Comparison of ENCODE assay signal across 8 mouse cellular contexts in the genomic region with DNA sequence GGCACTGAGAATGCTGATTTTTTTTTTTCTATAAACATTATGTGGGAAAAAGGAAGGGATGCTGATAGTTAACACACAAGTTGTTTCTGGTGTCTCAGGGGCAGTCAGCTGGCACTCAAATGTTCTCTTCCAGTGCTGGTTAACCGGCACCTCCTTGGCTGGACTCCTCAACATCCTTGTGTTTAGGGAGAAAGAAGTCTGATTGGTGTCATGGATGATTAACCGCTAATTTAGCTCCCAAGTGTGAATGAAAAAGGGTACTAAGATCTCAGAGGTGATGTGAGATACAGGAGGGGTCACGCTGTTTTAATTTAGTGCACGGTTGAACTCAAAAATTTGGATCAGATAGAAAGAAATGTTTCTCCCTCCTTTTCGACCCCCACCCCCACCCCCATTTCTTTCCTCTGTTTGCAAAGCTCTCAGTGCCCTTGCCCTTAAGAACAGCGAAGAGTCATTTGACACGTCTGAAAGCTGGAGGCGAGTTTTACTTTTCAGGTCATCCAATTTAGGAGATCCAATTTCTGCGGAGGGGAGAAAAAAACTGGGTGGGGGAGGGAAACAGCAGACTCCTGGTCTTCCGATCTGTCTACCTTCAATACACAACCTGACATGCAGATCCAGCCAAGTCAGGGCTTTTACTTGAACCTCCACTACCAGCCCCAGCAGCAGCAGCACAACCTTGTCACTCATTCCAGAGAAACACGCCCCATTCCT. TPM values are rescaled to one million over a fixed set of nuclear protein-coding genes. Genes with fewer than 3 reads are reported as not detected.
A peak's percentile ranks its signal among the peaks of the same experiment; 100 is the strongest.
DNase-seq lines count a peak whose midpoint lies in the region; ATAC-seq and TF ChIP-seq lines count a peak whose summit lies in the region.

No protein-coding gene starts in this region.

- no peaks in the 10 kb centered on the region for H3K36me3 ChIP-seq in lung, embryonic 16.5 days (ENCODE audit: control insufficient read depth, insufficient read depth, low read length)
- no peaks in the 10 kb centered on the region for H3K36me3 ChIP-seq in limb, embryonic 11.5 days (ENCODE audit: control insufficient read depth, insufficient read depth, low read length)
- no peaks in the 10 kb centered on the region; the same call in 1 of the 2 replicates for H3K36me3 ChIP-seq in stomach, embryonic 14.5 days (ENCODE audit: control insufficient read depth, insufficient read depth, low read length)

- no peaks in the 10 kb centered on the region for H3K9me3 ChIP-seq in lung, embryonic 16.5 days (ENCODE audit: control insufficient read depth, low read length)
- no peaks in the 10 kb centered on the region for H3K9me3 ChIP-seq in limb, embryonic 11.5 days (ENCODE audit: control insufficient read depth, low read length)
- no peaks in the 10 kb centered on the region for H3K9me3 ChIP-seq in stomach, embryonic 14.5 days (ENCODE audit: control insufficient read depth, low read depth, low read length)

- peak; percentile 2; the same call in 1 of the 2 replicates for ATAC-seq in lung, embryonic 16.5 days (ENCODE audit: low read depth)
- no peak for ATAC-seq in limb, embryonic 11.5 days (ENCODE audit: insufficient number of reproducible peaks, low FRiP score, low TSS enrichment, low read depth)
- 0 out of 2 replicates have a peak, but pooled peaks have one; percentile 2 for ATAC-seq in stomach, embryonic 14.5 days (ENCODE audit: insufficient number of reproducible peaks, insufficient read depth, low FRiP score, low read depth)
- no peak for ATAC-seq in megakaryocyte-erythroid progenitor cell, adult 5-6 weeks (replicated peaks; ENCODE audit: low FRiP score, low TSS enrichment, poor library complexity, severe bottlenecking)

- TF ChIP-seq CTCF in cerebellum, adult 2 months (IDR thresholded peaks at IDR 0.05; ENCODE audit: borderline replicate concordance, insufficient read depth, low read depth, low read length): no peak

- no peak for TF ChIP-seq POLR2A in cerebellum, adult 2 months (IDR thresholded peaks at IDR 0.05; ENCODE audit: borderline replicate concordance, insufficient read depth, low read length)

- WGBS in cerebellum, adult 2 months: 17% methylated on average over 11 of the region's 11 CpGs
- 5% methylated on average over 11 of the region's 11 CpGs for WGBS in lung, embryonic 16.5 days
- 2% methylated on average over 11 of the region's 11 CpGs for WGBS in limb, embryonic 11.5 days
- 7% methylated on average over 11 of the region's 11 CpGs for WGBS in stomach, embryonic 14.5 days

- no peaks in the 10 kb centered on the region for H3K27me3 ChIP-seq in cerebellum, adult 2 months (ENCODE audit: control insufficient read depth, insufficient read depth, low read length)
- peaks cover 17% of the 10 kb centered on the region for H3K27me3 ChIP-seq in lung, embryonic 16.5 days (ENCODE audit: control insufficient read depth, insufficient read depth, low read depth, low read length)
- no peaks in the 10 kb centered on the region for H3K27me3 ChIP-seq in limb, embryonic 11.5 days (ENCODE audit: control insufficient read depth, insufficient read depth, low read length)
- no peaks in the 10 kb centered on the region for H3K27me3 ChIP-seq in stomach, embryonic 14.5 days (ENCODE audit: control insufficient read depth, insufficient read depth, low read length)

- DNase-seq in cerebellum, adult 2 months: peak in 1 of 2 experiments; percentile 24
- DNase-seq in cerebellum, adult 11 months: no peak
- no peak for DNase-seq in lung, postnatal 10 days
- no peak for DNase-seq in limb, embryonic 11.5 days (ENCODE audit: low spot score)
- no peak for DNase-seq in frontal cortex, postnatal 10 days (ENCODE audit: low spot score in 2 of 2)

- peaks cover 6% of the 10 kb centered on the region; the same call in 1 of the 2 replicates for H3K4me1 ChIP-seq in cerebellum, adult 2 months (ENCODE audit: control insufficient read depth, insufficient read depth, low read length)
- peaks cover 11% of the 10 kb centered on the region for H3K4me1 ChIP-seq in lung, embryonic 16.5 days (replicated peaks; ENCODE audit: control insufficient read depth, insufficient read depth, low read length)
- peaks cover 6% of the 10 kb centered on the region; the same call in 1 of the 2 replicates for H3K4me1 ChIP-seq in limb, embryonic 11.5 days (ENCODE audit: control insufficient read depth, insufficient read depth, low read length)
- peaks cover 27% of the 10 kb centered on the region for H3K4me1 ChIP-seq in stomach, embryonic 14.5 days (ENCODE audit: control insufficient read depth, insufficient read depth, low read length)

- H3K27ac ChIP-seq in cerebellum, adult 2 months (ENCODE audit: insufficient read depth, low read length): no peak overlapping the region
- H3K27ac ChIP-seq in lung, embryonic 16.5 days (ENCODE audit: low read length): no peak overlapping the region
- no peak overlapping the region for H3K27ac ChIP-seq in limb, embryonic 11.5 days (replicated peaks; ENCODE audit: low read depth, low read length)
- H3K27ac ChIP-seq in stomach, embryonic 14.5 days (ENCODE audit: low read length): no peak overlapping the region

- peak overlapping the region; percentile 52 for H3K4me2 ChIP-seq in lung, embryonic 16.5 days (ENCODE audit: low read depth, low read length)
- H3K4me2 ChIP-seq in limb, embryonic 11.5 days (ENCODE audit: low read depth, severe bottlenecking): peak overlapping the region; percentile 80
- H3K4me2 ChIP-seq in stomach, embryonic 14.5 days (replicated peaks; ENCODE audit: low read depth, low read length): peak overlapping the region; percentile 39

- peak overlapping the region; percentile 24 for H3K4me3 ChIP-seq in cerebellum, adult 2 months (replicated peaks; ENCODE audit: insufficient read depth, low read depth, low read length)
- H3K4me3 ChIP-seq in lung, embryonic 16.5 days (ENCODE audit: low read length): peak overlapping the region; percentile 71
- H3K4me3 ChIP-seq in limb, embryonic 11.5 days (ENCODE audit: low read depth, low read length): peak overlapping the region; percentile 88; the same call in 1 of the 2 replicates
- no peak overlapping the region for H3K4me3 ChIP-seq in stomach, embryonic 14.5 days (ENCODE audit: low read depth, low read length)

- H3K9ac ChIP-seq in lung, embryonic 16.5 days (ENCODE audit: low read length): no peak overlapping the region
- no peak overlapping the region for H3K9ac ChIP-seq in limb, embryonic 11.5 days (ENCODE audit: low read length)
- H3K9ac ChIP-seq in stomach, embryonic 14.5 days (replicated peaks; ENCODE audit: low read depth, low read length): no peak overlapping the region

RNA-seq across cellular contexts. Expression of gene Lgr4, which starts 0.5 kb away (rescaled TPM):
- 21.6 and 22.3 TPM in 2 replicates for polyA plus RNA-seq in cerebellum, adult 2 months (2012; rRNA removed)
- polyA plus RNA-seq in lung, embryonic 16.5 days (2015; fragmentation: Nextera tagmentation; extraction: Ambion mirVana): 2.0 TPM in 2 replicates
- 14.8 and 15.1 TPM in 2 replicates for polyA plus RNA-seq in limb, embryonic 11.5 days (2014; fragmentation: Nextera tagmentation; extraction: Ambion mirVana)
- 38.2 and 39.0 TPM in 2 replicates for polyA plus RNA-seq in stomach, embryonic 14.5 days (2014; fragmentation: Nextera tagmentation; extraction: Ambion mirVana)
- total RNA-seq in megakaryocyte-erythroid progenitor cell, adult 5-6 weeks (2014; fragmentation: Nextera tagmentation): 0.67 and 1.4 TPM in 2 replicates
- 1.3 and 1.6 TPM in 2 replicates for total RNA-seq in megakaryocyte-erythroid progenitor cell, adult 5-6 weeks (2017)

RNA-seq across cellular contexts. Expression of gene Lin7c, which starts 26.3 kb away (rescaled TPM):
- polyA plus RNA-seq in cerebellum, adult 2 months (2012; rRNA removed): 35.5 and 41.3 TPM in 2 replicates
- 65.0 TPM in 2 replicates for polyA plus RNA-seq in lung, embryonic 16.5 days (2015; fragmentation: Nextera tagmentation; extraction: Ambion mirVana)
- polyA plus RNA-seq in limb, embryonic 11.5 days (2014; fragmentation: Nextera tagmentation; extraction: Ambion mirVana): 64.3 and 69.2 TPM in 2 replicates
- 68.8 and 74.2 TPM in 2 replicates for polyA plus RNA-seq in stomach, embryonic 14.5 days (2014; fragmentation: Nextera tagmentation; extraction: Ambion mirVana)
- 31.5 and 32.5 TPM in 2 replicates for total RNA-seq in megakaryocyte-erythroid progenitor cell, adult 5-6 weeks (2014; fragmentation: Nextera tagmentation)
- 78.9 and 133 TPM in 2 replicates for total RNA-seq in megakaryocyte-erythroid progenitor cell, adult 5-6 weeks (2017)

Comparison
In these comparisons a context has a peak if more than half of its experiments do, and no peak if none do; other contexts are left out.
1. ATAC-seq: peak in lung, embryonic 16.5 days (single experiment) and stomach, embryonic 14.5 days (single experiment); none in limb, embryonic 11.5 days (single experiment) and megakaryocyte-erythroid progenitor cell, adult 5-6 weeks (single experiment).
2. Peak in every context shown above with its lines, with median percentiles within 50 percentile points of each other: H3K4me2 ChIP-seq.